Mouse (Mus musculus) heart, postnatal 14 days (tissue): ENCODE measurements around the gene Sgpl1. TPM values are rescaled to one million over a fixed set of nuclear protein-coding genes. Genes with fewer than 3 reads are reported as not detected.
"Not testable (repeated sequence)": the region's sequence is repeated elsewhere in the genome, so short reads cannot be mapped to it uniquely, and the experiment has no call there.

ENCODE experiments used
- DNase-seq, 2 experiments: peaks; one replicate each; pipeline ENCODE4 v3.0.0; 2021 to 2022
- intact Hi-C: fragments of 180-260 bp; cut with DNase I; formaldehyde crosslinking; loops from one replicate; pipeline ENCODE4 v1.15.1; 2025
- total RNA-seq, 2 experiments: library from RNA; stranded (reverse); gene quantifications; 2 replicates each; pipeline ENCODE4 v1.2.3; 2021

Sgpl1 gene
- total RNA-seq, 2 experiments from 2014 or later: 19.1 to 19.9 TPM

GRCm38 (mm10) chr10:61160089-61160488 lies 12.6 kb upstream of the Sgpl1 start:
- DNase-seq: no peak
- intact Hi-C loops: no loop called here

DNA sequence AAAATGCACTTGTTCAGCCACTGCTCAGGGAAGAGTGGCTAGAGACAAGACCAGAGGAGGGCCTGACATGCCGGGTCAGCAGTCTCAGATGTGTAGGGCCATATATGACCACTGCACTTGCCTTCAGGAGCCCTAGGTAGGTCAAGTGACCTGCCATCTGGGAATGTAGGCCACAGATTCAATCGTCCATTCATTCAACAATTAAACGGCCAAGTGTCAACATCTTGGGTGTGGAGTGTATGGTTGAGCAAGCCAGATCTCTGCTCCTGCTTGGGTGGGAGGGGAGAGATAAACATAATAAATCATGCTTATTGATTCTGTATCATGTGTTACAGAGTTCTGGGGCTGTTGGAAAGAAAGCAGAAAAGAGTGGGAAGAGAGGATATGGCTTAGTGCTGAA lies 11.1 kb upstream of the Sgpl1 start:
- intact Hi-C loops: no loop called here
- no peak for DNase-seq

GRCm38 (mm10) chr10:61156453-61156852 lies 8.9 kb upstream of the Sgpl1 start:
- intact Hi-C loops: no loop called here
- no peak for DNase-seq

- intact Hi-C loops: no loop called here
- DNase-seq: no peak
These were observed 8.1 kb upstream of the Sgpl1 start for GRCm38 (mm10) chr10:61155611-61156010.

- no peak for DNase-seq
- intact Hi-C loops: no loop called here
These were observed 4.6 kb upstream of the Sgpl1 start for GRCm38 (mm10) chr10:61152131-61152530.

DNA sequence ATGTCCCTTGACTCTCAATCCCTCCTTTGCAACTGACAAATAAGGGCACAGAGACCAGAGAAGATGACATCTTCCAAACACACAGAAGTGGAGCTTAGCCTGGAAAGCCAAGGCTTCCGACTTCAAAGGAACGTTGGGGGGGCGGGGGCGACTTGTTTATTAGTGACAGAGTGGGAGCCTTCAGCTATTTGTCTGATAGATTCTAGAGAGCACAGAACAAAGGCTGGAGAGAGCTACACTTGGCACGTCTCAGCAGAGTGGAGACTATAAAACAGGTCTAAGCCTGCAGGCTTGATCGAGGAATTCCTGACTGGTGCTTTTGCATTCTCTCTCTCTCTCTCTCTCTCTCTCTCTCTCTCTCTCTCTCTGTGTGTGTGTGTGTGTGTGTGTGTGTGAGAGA lies 3.1 kb upstream of the Sgpl1 start:
- DNase-seq: no peak
- intact Hi-C loops: no loop called here

DNA sequence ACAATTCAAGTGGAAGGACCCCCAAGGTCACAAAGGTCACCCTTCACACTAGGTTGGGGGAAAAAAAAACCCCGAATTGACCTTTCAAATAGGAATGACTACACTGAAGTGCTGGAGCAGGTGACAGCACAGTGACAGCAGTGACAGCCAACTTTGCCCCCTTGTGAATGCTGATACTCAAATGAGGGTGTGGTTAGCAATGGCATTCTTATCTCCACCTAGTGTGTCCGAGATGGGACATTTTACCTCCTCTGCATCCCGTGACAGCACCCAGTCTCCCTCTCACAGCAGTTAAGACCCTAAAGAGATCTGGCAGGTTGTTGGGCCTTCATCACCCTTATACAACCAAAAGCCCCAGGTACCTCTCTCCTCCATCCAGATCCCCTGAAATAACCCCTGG lies 2.0 kb upstream of the Sgpl1 start:
- intact Hi-C loops: no loop called here
- DNase-seq: no peak

DNA sequence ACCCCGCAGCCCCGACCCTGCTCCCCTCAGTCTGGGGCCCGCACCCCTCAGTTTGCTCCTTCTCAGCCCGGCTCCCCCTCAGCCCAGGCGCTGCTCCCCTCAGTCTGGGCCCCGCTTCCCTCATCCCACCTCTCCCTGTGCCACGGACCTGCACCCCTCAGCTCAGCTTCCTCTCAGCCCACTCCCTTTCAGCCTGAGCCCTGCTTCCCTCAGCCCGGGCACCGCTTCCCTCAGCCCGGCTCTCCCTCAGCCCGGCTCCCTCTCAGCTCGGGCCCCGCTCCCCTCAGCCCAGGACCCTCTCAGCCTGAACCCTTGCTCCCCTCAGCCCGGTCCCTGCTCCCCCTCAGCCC lies 721 bp downstream of the Sgpl1 start:
- intact Hi-C loops: no loop called here
- peak; percentile 25 to 30 for DNase-seq

- peak; percentile 64 for DNase-seq
- intact Hi-C loops: no loop called here
These were observed 1.2 kb downstream of the Sgpl1 start for GRCm38 (mm10) chr10:61146119-61146806.

DNA sequence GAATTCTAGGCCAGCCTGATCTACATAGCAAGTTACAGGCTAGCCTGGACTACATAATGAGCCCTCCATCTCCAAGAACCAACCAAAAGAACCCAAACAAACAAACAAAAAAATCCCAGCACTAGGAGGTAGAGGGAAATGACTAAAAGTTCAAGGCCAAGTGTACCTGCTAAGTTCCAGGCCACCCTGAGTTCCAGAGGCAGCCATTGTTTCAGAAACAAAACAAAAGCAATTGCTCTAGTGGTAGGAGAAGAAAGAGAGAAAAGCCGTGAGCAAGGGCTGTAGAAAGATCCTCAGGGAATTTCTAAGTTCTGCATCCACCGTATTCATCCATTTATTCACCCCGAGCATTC lies 1.8 kb downstream of the Sgpl1 start:
- no peak for DNase-seq
- intact Hi-C loops: no loop called here

- intact Hi-C loops: no loop called here
- no peak for DNase-seq
These were observed 4.2 kb downstream of the Sgpl1 start for GRCm38 (mm10) chr10:61143343-61143742.

- intact Hi-C loops: no loop called here
These were observed 9.9 kb downstream of the Sgpl1 start for GRCm38 (mm10) chr10:61137567-61137966.

GRCm38 (mm10) chr10:61135226-61135839 lies 12.2 kb downstream of the Sgpl1 start:
- intact Hi-C loops: no loop called here
- no peak for DNase-seq

More at GRCm38 (mm10) chr10:61137567-61137966, 9.9 kb downstream of the Sgpl1 start:
- no peak for DNase-seq

- no peak for DNase-seq
- intact Hi-C loops: no loop called here
These were observed 13.5 kb downstream of the Sgpl1 start for GRCm38 (mm10) chr10:61134041-61134440.

DNA sequence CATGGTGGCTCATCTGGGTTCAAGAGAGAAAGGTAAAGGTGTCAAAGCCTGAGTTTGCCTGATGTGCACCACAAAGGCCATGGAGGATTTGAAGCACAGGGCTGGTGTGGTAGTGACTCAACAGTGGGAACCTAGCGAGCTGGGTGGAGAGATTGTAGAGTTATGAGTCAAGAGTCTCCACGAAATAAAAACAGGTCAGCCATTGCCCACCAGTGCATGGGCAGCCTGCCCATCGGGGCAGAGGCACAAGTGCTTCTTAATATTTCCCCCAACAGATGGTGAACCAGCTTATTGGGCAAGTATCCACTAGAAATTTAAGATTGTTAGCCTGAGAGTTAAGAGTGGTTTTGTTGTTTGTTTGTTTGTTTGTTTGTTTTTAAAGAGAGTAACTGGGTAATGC lies 16.5 kb downstream of the Sgpl1 start:
- intact Hi-C loops: no loop called here
- no peak for DNase-seq

DNA sequence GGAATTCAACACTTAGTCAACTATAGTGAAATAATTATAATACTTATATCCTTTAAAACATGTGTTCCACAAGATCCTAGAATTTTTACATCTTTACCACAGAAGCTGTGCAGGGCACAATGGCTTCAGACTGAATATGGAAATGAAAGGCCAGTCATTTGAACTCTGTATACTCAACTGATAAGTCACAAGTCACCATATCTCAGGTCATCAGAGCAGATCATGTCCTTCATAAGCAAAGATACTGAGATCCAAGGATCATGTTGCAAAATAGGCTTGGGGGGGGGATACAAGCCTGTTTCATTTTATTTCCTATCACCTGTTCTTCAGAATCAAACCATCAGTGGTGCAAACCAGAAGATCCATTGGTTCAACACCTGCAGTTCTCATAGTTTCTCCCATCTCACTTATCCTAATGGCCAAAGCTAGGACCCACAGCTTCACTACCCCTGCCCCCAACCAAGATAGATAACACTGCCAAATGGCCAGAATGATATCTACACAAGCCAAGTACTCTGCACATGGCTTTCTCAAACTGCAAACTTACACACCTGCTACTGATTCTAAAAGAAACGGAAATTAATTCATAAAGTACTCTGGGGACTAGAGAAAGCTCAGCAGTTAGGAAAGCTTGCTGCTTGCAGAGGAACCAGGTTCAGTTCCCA lies 18.7 kb downstream of the Sgpl1 start:
- intact Hi-C loops: no loop called here
- DNase-seq: no peak

GRCm38 (mm10) chr10:61124462-61124861 lies 23.0 kb downstream of the Sgpl1 start:
- DNase-seq: no peak
- intact Hi-C loops: no loop called here

GRCm38 (mm10) chr10:61123276-61123913 lies 24.1 kb downstream of the Sgpl1 start:
- DNase-seq: no peak

GRCm38 (mm10) chr10:61121732-61122131 lies 25.8 kb downstream of the Sgpl1 start:
- DNase-seq, intact Hi-C loops: not testable (repeated sequence)

More at GRCm38 (mm10) chr10:61123276-61123913, 24.1 kb downstream of the Sgpl1 start:
- intact Hi-C loops: no loop called here

- intact Hi-C loops: no loop called here
- no peak for DNase-seq
These were observed 33.2 kb downstream of the Sgpl1 start for GRCm38 (mm10) chr10:61114246-61114720.

- intact Hi-C loops: no loop called here
- no peak for DNase-seq
These were observed 43.9 kb downstream of the Sgpl1 start for GRCm38 (mm10) chr10:61103564-61104114.
